Mouse (Mus musculus) hindlimb bud, embryonic 11.5 days (tissue): ENCODE measurements at regions not wholly inside any gene's neighbourhood (a gene's known extent, or its start where the extent isn't known, plus 50 kb on each side); places are given as distances from the start of the nearest gene placed in this dataset.
A peak's percentile ranks its signal among the peaks of the same experiment; 100 is the strongest.

Experiments used
- DNase-seq: peaks from one replicate; pipeline ENCODE4 v3.0.0-alpha.2; 2012; ENCODE audit warnings: low read depth, low spot score; ENCODE audit errors: extremely low spot score

- DNase-seq = no peak
Measured at GRCm38 (mm10) chr10:66781171-66781510, 314.8 kb upstream of the Jmjd1c start.

GRCm38 (mm10) chr10:66782025-66782424, 313.9 kb upstream of the Jmjd1c start:
- DNase-seq = no peak

- no peak for DNase-seq
Measured at GRCm38 (mm10) chr10:66787812-66788211, 308.1 kb upstream of the Jmjd1c start.

- DNase-seq = no peak
Measured at GRCm38 (mm10) chr10:66796296-66796695, 299.6 kb upstream of the Jmjd1c start.

GRCm38 (mm10) chr10:66802691-66803090, 293.2 kb upstream of the Jmjd1c start:
- DNase-seq = no peak

- DNase-seq = peak; percentile 22
Measured at GRCm38 (mm10) chr10:66807261-66807968, 288.5 kb upstream of the Jmjd1c start.

- DNase-seq = no peak
Measured at GRCm38 (mm10) chr10:66812515-66813260, 283.2 kb upstream of the Jmjd1c start.

GRCm38 (mm10) chr10:66813850-66814564, 281.9 kb upstream of the Jmjd1c start:
- DNase-seq = peak; percentile 8

- DNase-seq = peak; percentile 90
Measured at GRCm38 (mm10) chr10:66814565-66815201, 281.2 kb upstream of the Jmjd1c start.

- no peak for DNase-seq
Measured at GRCm38 (mm10) chr10:66815951-66816350, 280.0 kb upstream of the Jmjd1c start.

GRCm38 (mm10) chr10:66816776-66817175, 279.1 kb upstream of the Jmjd1c start:
- no peak for DNase-seq

- no peak for DNase-seq
Measured at GRCm38 (mm10) chr10:66817876-66818275, 278.0 kb upstream of the Jmjd1c start.

- DNase-seq = no peak
Measured at GRCm38 (mm10) chr10:66819517-66819916, 276.4 kb upstream of the Jmjd1c start.

GRCm38 (mm10) chr10:66825737-66826136, 270.2 kb upstream of the Jmjd1c start:
- DNase-seq = no peak

GRCm38 (mm10) chr10:66826327-66826726, 269.6 kb upstream of the Jmjd1c start:
- DNase-seq = peak; percentile 10

GRCm38 (mm10) chr10:66834974-66835373, 261.0 kb upstream of the Jmjd1c start:
- DNase-seq = no peak

GRCm38 (mm10) chr10:66839058-66839457, 256.9 kb upstream of the Jmjd1c start:
- no peak for DNase-seq

- no peak for DNase-seq
Measured at GRCm38 (mm10) chr10:66843258-66843657, 252.7 kb upstream of the Jmjd1c start.

GRCm38 (mm10) chr10:66848778-66849177, 247.1 kb upstream of the Jmjd1c start:
- DNase-seq = no peak

- DNase-seq = no peak
Measured at GRCm38 (mm10) chr10:66849681-66850080, 246.2 kb upstream of the Jmjd1c start.

- no peak for DNase-seq
Measured at GRCm38 (mm10) chr10:66850972-66851478, 244.9 kb upstream of the Jmjd1c start.
